Mouse (Mus musculus) urinary bladder, postnatal 36 days (tissue): ENCODE results near the gene Sox6.

ENCODE experiments used
- DNase-seq, 2 experiments: peaks; one replicate each; pipeline ENCODE4 v3.0.0; 2022; ENCODE audit warnings: low spot score in 2 of 2, mixed read lengths in 1 of 2

Sox6 gene

GRCm38 (mm10) chr7:115420960-115421359, 617.6 kb downstream of the Sox6 start:
- DNase-seq = no peak
